Mouse (Mus musculus) mouse embryonic stem cell (cell line): ENCODE results near the gene Pmpca.
"Not testable (repeated sequence)": the region's sequence is repeated elsewhere in the genome, so short reads cannot be mapped to it uniquely, and the experiment has no call there.

Experiments used
- in situ Hi-C, 2 experiments: fragments of 300-500 bp; cut with MboI; formaldehyde crosslinking; loops; 1 replicate in 1 of 2; 3 replicates in 1 of 2; pipeline ENCODE4 v1.14.3; 2019 to 2020; ENCODE audit warnings: low sequenced_read_pairs in 2 of 2, low pct_unique_long_range_greater_than_20kb in 1 of 2, mixed read lengths in 1 of 2; ENCODE audit not compliant: unreplicated experiment in 1 of 2

Gene Pmpca

GRCm38 (mm10) chr2:26364738-26365465, 24.2 kb upstream of the Pmpca start:
- in situ Hi-C loops = no loop called here

DNA sequence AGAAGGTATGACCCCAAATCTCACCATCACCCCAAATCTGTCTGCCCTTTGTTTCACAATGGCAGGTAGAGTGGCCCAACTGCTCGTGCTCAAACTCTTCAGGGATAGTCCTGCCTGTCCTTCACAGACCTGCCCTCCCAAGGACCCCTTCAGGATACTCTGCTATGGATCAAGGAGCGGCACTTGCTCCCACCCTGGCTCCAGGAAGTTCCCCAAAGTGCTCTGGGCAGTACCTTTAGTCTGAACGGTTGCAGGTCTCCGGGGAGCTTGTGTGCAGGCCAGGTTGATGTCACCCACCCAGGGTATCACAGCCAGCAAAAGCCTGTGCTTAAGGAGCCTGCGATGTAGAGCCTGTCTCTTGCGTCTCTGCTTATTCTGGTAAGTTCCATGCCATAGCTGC, 21.2 kb upstream of the Pmpca start:
- in situ Hi-C loops = no loop called here

- in situ Hi-C loops = no loop called here
These were observed 20.6 kb upstream of the Pmpca start for GRCm38 (mm10) chr2:26368572-26368971.

- in situ Hi-C loops = no loop called here
These were observed 16.7 kb upstream of the Pmpca start for GRCm38 (mm10) chr2:26372396-26372795.

- in situ Hi-C loops = no loop called here
These were observed 8.9 kb upstream of the Pmpca start, which contains the start of gene Snapc4 for GRCm38 (mm10) chr2:26380131-26380771. TSS of gene Snapc4 (minus strand) at chr2:26380653.

DNA sequence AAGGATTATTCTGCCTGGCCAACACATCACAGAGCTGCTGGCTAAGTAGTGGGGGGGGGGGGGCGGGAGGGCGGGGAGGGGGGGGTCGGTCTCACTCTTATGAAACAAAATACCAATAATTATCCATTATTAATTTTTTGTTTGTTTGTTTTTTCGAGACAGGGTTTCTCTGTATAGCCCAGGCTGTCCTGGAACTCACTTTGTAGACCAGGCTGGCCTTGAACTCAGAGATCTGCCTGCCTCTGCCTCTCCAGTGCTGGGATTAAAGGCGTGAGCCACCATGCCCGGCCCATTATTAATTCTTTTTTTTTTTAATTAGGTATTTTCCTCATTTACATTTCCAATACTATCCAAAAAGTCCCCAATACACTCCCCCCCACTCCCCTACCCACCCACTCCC, 8.3 kb upstream of the Pmpca start:
- in situ Hi-C loops = not testable (repeated sequence)

DNA sequence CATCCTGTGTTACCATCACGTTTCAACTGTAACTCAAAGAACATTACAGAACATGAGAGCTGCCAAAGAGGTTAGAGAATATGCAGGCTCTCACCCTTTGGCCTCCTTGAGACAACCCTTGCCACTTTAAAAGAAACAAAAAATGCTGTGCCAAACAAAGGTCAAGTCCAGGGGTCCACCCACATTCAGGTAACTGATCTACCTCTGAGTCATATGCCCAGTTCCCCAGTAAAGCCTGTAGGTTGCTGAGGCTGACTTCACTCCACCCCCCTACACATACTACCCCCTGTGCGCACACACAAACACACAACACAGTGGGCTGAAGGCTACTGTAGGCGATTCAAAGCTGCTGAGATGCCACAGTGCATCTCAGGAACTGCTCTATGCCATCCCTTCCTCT, 1.4 kb upstream of the Pmpca start:
- in situ Hi-C loops = no loop called here

DNA sequence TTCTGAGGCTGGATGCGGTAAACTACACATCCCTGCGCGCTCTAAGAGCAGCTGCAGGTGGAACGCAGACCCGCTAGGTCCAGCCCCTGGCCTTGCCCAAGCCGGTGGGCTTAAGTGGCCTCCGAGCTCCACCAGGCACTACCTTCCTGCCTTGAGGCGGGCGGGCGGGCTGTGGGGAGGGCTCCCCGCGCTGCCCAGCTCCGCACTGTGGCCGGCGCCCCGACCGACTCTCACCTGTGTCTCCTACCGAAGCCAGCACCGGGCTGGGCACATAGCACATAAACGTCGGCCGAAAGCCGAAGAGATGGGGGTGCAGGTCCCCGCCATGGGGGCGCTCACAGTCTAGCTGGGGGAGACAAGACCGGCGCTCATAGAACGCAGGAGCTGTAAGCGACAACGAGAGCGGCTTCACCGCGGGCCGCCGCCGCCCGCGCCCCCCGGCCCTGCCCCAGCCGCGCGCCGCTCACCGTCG, 421 bp upstream of the Pmpca start:
- in situ Hi-C loops = no loop called here

DNA sequence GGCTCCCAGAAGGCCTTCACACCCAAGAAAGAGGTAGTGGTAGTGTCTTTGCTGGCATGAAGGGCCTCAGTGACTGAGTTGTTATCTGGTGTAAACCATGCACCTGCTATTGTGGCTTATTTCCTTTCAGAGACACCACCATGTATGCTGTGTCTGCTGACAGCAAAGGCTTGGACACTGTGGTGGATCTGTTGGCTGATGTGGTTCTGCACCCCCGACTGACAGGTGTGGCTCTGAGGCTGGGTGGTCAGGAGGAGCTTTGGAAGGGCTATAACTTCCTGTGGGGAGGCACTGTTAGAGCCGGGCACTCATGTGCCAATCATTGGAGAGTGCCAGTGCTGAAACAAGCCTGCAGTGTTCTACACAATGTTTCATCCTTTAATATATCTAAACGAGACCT, 1.8 kb downstream of the Pmpca start:
- in situ Hi-C loops = no loop called here

DNA sequence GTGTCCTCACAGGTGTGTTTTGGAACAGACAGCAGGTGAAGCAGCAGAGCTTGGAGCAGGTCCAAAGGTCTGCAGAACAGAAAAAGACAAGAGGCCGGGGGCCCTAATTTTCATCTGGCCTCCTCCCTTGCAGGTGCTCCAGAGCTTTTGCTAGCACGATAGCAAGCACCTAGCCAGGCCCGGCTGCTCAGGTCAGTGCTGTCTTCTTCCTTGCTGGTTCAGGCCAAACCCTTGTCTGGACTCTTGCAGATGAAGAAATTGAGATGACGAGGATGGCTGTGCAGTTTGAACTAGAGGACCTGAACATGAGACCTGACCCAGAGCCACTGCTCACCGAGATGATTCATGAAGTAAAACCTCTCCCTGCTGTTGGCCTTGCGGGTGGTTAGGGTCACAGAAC, 2.5 kb downstream of the Pmpca start:
- in situ Hi-C loops = no loop called here

DNA sequence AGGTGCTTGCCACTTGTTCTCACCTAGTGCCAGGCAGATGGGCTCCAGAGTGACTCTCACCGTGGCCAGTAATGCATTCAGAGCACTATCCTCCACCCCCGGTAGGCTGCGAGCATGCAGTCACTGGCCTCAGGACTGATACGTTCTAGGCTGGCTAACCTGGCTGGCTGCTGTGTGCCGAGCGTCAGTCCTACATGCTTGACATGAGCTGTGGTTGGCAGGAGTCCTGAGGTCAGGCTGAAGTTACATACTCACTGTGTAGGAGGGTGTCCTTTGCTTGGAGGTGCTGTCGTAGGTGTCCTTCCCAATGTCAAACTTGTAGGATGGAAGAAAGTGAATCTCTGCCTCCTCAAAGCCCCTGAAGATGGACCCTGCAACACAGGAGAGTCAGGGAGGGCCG, 9.8 kb downstream of the Pmpca start:
- in situ Hi-C loops = no loop called here

DNA sequence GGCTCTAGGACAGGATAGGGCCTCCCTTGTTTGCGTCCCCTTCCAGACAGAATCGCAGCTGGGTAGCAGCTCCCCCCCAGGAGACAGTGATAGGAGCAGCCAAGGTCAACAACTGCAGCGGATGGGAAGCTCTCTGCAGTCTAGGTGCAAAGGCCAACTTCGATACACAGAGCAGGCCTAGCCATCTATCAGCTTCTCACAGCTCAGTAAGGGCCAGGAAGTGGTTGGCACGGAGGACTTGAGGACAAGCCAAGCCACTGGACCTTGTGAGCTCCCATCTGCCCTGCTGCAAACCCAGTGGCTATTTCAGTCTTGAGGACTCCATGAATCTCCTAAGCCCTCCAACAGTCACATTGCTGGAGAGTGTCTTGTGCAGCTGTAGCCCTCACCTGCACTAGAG, 10.5 kb downstream of the Pmpca start:
- in situ Hi-C loops = no loop called here

DNA sequence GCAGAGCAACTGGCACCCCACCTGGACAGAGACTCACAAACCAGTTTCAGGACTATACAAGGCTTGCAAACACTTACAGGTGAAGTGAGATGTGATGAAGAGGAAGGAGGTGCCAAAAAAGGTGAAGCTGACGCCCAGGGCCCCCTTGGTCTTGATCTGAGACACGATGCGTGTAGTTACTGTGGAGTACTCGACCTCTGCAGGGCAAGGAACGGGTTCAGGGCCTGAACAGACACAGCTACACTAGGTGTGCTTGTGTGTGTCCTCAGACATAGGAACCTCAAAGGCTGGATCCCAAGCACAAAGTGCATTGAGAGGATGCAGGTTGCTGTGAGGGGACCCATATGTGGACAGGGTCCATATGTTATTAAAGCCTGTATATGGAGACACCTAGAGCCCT, 11.2 kb downstream of the Pmpca start:
- in situ Hi-C loops = no loop called here

- in situ Hi-C loops = no loop called here
These were observed 11.9 kb downstream of the Pmpca start for GRCm38 (mm10) chr2:26401023-26401422.

- in situ Hi-C loops = no loop called here
These were observed 13.1 kb downstream of the Pmpca start for GRCm38 (mm10) chr2:26402265-26402664.

DNA sequence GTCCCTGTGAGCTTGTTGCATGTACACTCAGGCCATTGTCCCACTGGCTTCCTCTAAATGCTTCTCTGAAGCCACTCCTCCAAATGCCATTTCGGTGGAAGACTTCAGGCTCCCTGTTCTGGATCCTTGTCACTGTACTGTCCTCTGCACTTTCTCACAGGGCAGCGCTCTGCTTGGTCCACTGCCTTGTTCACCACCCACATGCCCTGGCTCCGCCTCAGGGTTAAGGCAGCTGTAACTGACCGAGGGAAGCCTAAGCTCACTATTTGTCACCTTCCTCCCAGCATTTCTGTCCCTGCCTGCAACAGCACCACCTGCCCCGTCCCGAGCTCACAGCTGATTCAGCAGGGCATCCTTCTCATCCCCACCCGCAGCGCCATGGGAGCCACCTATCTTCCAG, 14.2 kb downstream of the Pmpca start:
- in situ Hi-C loops = no loop called here

GRCm38 (mm10) chr2:26408515-26409356, 19.6 kb downstream of the Pmpca start, which contains the start of gene Inpp5e:
TSS of gene Inpp5e (minus strand) at chr2:26409203.
- in situ Hi-C loops = loop anchor here in 1 of 2 experiments (5.0 kb wide), 1 partner anchor 81 kb away; no protein-coding TSS in a partner anchor

GRCm38 (mm10) chr2:26409362-26409761, 20.2 kb downstream of the Pmpca start:
- in situ Hi-C loops = loop anchor here in 1 of 2 experiments (5.0 kb wide), 1 partner anchor 82 kb away; no protein-coding TSS in a partner anchor

- in situ Hi-C loops = no loop called here
These were observed 21.0 kb downstream of the Pmpca start for GRCm38 (mm10) chr2:26410091-26410490.
